Mouse (Mus musculus): ENCODE data around the gene Usp31. TPM values are rescaled to one million over a fixed set of nuclear protein-coding genes. Genes with fewer than 3 reads are reported as not detected.

The Usp31 gene
- total and polyA plus RNA-seq, 3 experiments, result 3.5 to 9.9 (median 8.5) TPM

DNA sequence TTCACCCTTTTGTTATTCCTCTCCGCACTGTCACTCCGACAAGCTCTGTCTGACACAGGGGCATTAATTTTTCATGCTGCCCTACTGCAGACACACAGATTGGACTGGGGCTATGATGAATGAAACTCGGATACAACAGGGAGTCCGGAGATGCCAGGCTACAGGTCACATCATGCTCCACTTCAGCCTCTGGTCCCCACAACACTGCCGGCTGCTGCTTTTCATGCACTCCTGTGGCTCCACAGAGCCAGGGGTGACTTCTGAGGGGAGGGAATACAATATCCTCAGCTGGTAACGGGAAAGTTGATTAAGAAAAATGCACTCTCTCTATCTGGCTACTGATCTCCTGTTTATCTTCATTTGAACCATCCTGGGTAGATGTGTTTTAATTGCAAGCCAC, 84.6 kb downstream of the Usp31 start:
- no peak for DNase-seq
- 75% methylated on average over 6 of the region's 6 CpGs for WGBS
- no peak overlapping the region for H3K9ac ChIP-seq (ENCODE audit: low read depth, low read length)
- H3K36me3 ChIP-seq (ENCODE audit: control insufficient read depth, insufficient read depth, low read length), result no peaks in the 10 kb centered on the region
- intact Hi-C loops (cut with DNase I), result no loop called here
- H3K27ac ChIP-seq, result no peak overlapping the region
- no peaks in the 10 kb centered on the region for H3K27me3 ChIP-seq (ENCODE audit: control insufficient read depth, insufficient read depth, low read length)
- H3K4me1 ChIP-seq (ENCODE audit: control insufficient read depth, insufficient read depth, low read length), result no peaks in the 10 kb centered on the region
- no peak for TF ChIP-seq POLR2A (IDR thresholded peaks at IDR 0.05; ENCODE audit: insufficient read depth, low read depth, low read length)
- TF ChIP-seq CTCF (IDR thresholded peaks at IDR 0.05), result no peak
- no peak for TF ChIP-seq EP300 (IDR thresholded peaks at IDR 0.05; ENCODE audit: insufficient read depth, low read depth, low read length)
- no peak overlapping the region for H3K4me3 ChIP-seq
- H3K79me2 ChIP-seq (replicated peaks; ENCODE audit: control insufficient read depth, insufficient read depth, low read length), result no peaks in the 10 kb centered on the region

DNA sequence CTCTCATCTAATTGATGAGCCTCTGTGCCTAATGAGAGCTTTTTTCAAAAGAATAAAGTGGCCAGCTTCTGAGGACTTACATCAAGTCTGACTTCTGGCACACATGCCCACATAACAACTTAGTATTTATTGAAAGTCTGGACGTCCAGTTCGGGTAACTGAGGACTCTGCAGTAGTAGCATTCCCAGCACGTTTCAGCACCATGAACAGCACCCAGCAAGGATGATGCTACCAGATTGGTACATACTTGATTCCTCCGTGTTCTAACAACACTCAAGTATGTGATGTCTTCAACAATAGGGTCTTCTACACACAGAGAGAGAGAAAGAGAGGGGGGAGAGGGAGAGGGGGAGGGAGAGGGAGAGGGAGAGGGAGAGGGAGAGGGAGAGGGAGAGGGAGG, 105.4 kb downstream of the Usp31 start:
- Histone ChIP-seq H3K27me3 (ENCODE audit: control insufficient read depth, insufficient read depth, low read length) (no peaks in the 10 kb centered on the region), H3K4me3 (no peak overlapping the region), H3K4me1 (ENCODE audit: control insufficient read depth, insufficient read depth, low read length) (no peaks in the 10 kb centered on the region), H3K79me2 (replicated peaks; ENCODE audit: control insufficient read depth, insufficient read depth, low read length) (no peaks in the 10 kb centered on the region), H3K9ac (ENCODE audit: low read depth, low read length) (no peak overlapping the region), H3K36me3 (ENCODE audit: control insufficient read depth, insufficient read depth, low read length) (no peaks in the 10 kb centered on the region), H3K27ac (no peak overlapping the region)
- no peak for DNase-seq
- TF ChIP-seq EP300 (IDR thresholded peaks at IDR 0.05; ENCODE audit: insufficient read depth, low read depth, low read length) (no peak), POLR2A (IDR thresholded peaks at IDR 0.05; ENCODE audit: insufficient read depth, low read depth, low read length) (no peak), CTCF (IDR thresholded peaks at IDR 0.05) (no peak)
- intact Hi-C loops (cut with DNase I), result no loop called here
- 29% methylated on average over 4 of the region's 4 CpGs for WGBS

GRCm38 (mm10) chr7:121596401-121596800, 110.7 kb downstream of the Usp31 start:
- DNase-seq, result no peak
- 56% methylated on average over 3 of the region's 3 CpGs for WGBS
- Histone ChIP-seq H3K27ac (no peak overlapping the region), H3K4me3 (no peak overlapping the region), H3K27me3 (ENCODE audit: control insufficient read depth, insufficient read depth, low read length) (no peaks in the 10 kb centered on the region), H3K4me1 (ENCODE audit: control insufficient read depth, insufficient read depth, low read length) (no peaks in the 10 kb centered on the region), H3K79me2 (replicated peaks; ENCODE audit: control insufficient read depth, insufficient read depth, low read length) (no peaks in the 10 kb centered on the region), H3K9ac (ENCODE audit: low read depth, low read length) (no peak overlapping the region), H3K36me3 (ENCODE audit: control insufficient read depth, insufficient read depth, low read length) (no peaks in the 10 kb centered on the region)
- TF ChIP-seq EP300 (IDR thresholded peaks at IDR 0.05; ENCODE audit: insufficient read depth, low read depth, low read length) (no peak), CTCF (IDR thresholded peaks at IDR 0.05) (no peak), POLR2A (IDR thresholded peaks at IDR 0.05; ENCODE audit: insufficient read depth, low read depth, low read length) (no peak)
- intact Hi-C loops (cut with DNase I), result no loop called here

DNA sequence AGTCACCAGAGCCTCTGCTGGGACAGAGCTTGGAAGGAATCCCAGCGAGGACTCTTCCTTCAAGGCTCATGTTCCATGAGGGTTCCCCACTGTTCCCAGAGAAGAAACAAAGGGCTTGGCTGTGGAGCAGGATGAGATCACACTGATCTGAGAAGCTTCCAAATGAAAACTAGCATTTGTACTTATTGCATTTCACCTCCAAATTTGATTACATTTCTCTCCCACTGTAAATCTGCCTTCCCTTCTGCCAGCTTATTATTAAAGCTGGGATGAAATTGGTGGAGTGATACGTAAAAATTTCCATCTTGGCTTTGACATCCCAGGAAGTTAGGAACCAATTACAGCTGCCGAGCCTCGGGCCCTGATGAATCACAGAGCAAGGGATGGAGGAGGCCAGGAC, 111.6 kb downstream of the Usp31 start:
- no peaks in the 10 kb centered on the region for H3K27me3 ChIP-seq (ENCODE audit: control insufficient read depth, insufficient read depth, low read length)
- 70% methylated on average over 4 of the region's 4 CpGs for WGBS
- H3K4me3 ChIP-seq, result no peak overlapping the region
- H3K27ac ChIP-seq, result no peak overlapping the region
- H3K36me3 ChIP-seq (ENCODE audit: control insufficient read depth, insufficient read depth, low read length), result no peaks in the 10 kb centered on the region
- no peaks in the 10 kb centered on the region for H3K79me2 ChIP-seq (replicated peaks; ENCODE audit: control insufficient read depth, insufficient read depth, low read length)
- DNase-seq, result no peak
- no peaks in the 10 kb centered on the region for H3K4me1 ChIP-seq (ENCODE audit: control insufficient read depth, insufficient read depth, low read length)
- no peak overlapping the region for H3K9ac ChIP-seq (ENCODE audit: low read depth, low read length)
- intact Hi-C loops (cut with DNase I), result no loop called here
- TF ChIP-seq EP300 (IDR thresholded peaks at IDR 0.05; ENCODE audit: insufficient read depth, low read depth, low read length), result no peak
- TF ChIP-seq CTCF (IDR thresholded peaks at IDR 0.05), result no peak
- no peak for TF ChIP-seq POLR2A (IDR thresholded peaks at IDR 0.05; ENCODE audit: insufficient read depth, low read depth, low read length)

- Histone ChIP-seq H3K9ac (ENCODE audit: low read depth, low read length) (no peak overlapping the region), H3K4me3 (no peak overlapping the region), H3K79me2 (replicated peaks; ENCODE audit: control insufficient read depth, insufficient read depth, low read length) (no peaks in the 10 kb centered on the region), H3K36me3 (ENCODE audit: control insufficient read depth, insufficient read depth, low read length) (no peaks in the 10 kb centered on the region), H3K27ac (no peak overlapping the region), H3K27me3 (ENCODE audit: control insufficient read depth, insufficient read depth, low read length) (no peaks in the 10 kb centered on the region), H3K4me1 (ENCODE audit: control insufficient read depth, insufficient read depth, low read length) (no peaks in the 10 kb centered on the region)
- intact Hi-C loops (cut with DNase I), result no loop called here
- 60% methylated on average over 5 of the region's 5 CpGs for WGBS
- DNase-seq, result no peak
- TF ChIP-seq CTCF (IDR thresholded peaks at IDR 0.05) (no peak), EP300 (IDR thresholded peaks at IDR 0.05; ENCODE audit: insufficient read depth, low read depth, low read length) (no peak), POLR2A (IDR thresholded peaks at IDR 0.05; ENCODE audit: insufficient read depth, low read depth, low read length) (no peak)
Measured at GRCm38 (mm10) chr7:121595085-121595484, 112.0 kb downstream of the Usp31 start.

- no peak for DNase-seq
- no peak overlapping the region for H3K27ac ChIP-seq
- no peaks in the 10 kb centered on the region for H3K4me1 ChIP-seq (ENCODE audit: control insufficient read depth, insufficient read depth, low read length)
- no peak overlapping the region for H3K9ac ChIP-seq (ENCODE audit: low read depth, low read length)
- no peaks in the 10 kb centered on the region for H3K27me3 ChIP-seq (ENCODE audit: control insufficient read depth, insufficient read depth, low read length)
- H3K4me3 ChIP-seq, result no peak overlapping the region
- WGBS, result 77% methylated on average over 1 of the region's 1 CpGs
- H3K36me3 ChIP-seq (ENCODE audit: control insufficient read depth, insufficient read depth, low read length), result no peaks in the 10 kb centered on the region
- intact Hi-C loops (cut with DNase I), result no loop called here
- TF ChIP-seq POLR2A (IDR thresholded peaks at IDR 0.05; ENCODE audit: insufficient read depth, low read depth, low read length) (no peak), EP300 (IDR thresholded peaks at IDR 0.05; ENCODE audit: insufficient read depth, low read depth, low read length) (no peak), CTCF (IDR thresholded peaks at IDR 0.05) (no peak)
- no peaks in the 10 kb centered on the region for H3K79me2 ChIP-seq (replicated peaks; ENCODE audit: control insufficient read depth, insufficient read depth, low read length)
Measured at GRCm38 (mm10) chr7:121594623-121595022, 112.4 kb downstream of the Usp31 start.

Other genes with a start within 250 kb of the Usp31 start
- gene Scnn1g, start 27.2 kb upstream of the Usp31 start, total RNA-seq (2021), result not detected
- gene Scnn1g, start 27.2 kb upstream of the Usp31 start, polyA plus RNA-seq (2012; rRNA removed), result 0.41 TPM in 1 of 2 replicates, not detected in the other
- not detected for gene Scnn1b, start 157.8 kb upstream of the Usp31 start, total RNA-seq (2021)
- gene Scnn1b, start 157.8 kb upstream of the Usp31 start, polyA plus RNA-seq (2012; rRNA removed), result 0.47 TPM in 1 of 2 replicates, not detected in the other

Measured in heart, adult 2 months (tissue).